Mouse (Mus musculus) liver, adult (tissue): Measurements from ENCODE around the gene 6030468B19Rik.

ENCODE experiments used
- GATA4 ChIP-seq: IDR thresholded peaks from 2 replicates; pipeline ENCODE4 v1.6.1; 2014; ENCODE audit warnings: mild to moderate bottlenecking, low read length; ENCODE audit not compliant: insufficient replicate concordance

The 6030468B19Rik gene

GRCm38 (mm10) chr11:117783683-117784309, 13.7 kb upstream of the 6030468B19Rik start:
- TF ChIP-seq GATA4, result no peak

- no peak for TF ChIP-seq GATA4
These were observed 11.2 kb upstream of the 6030468B19Rik start for GRCm38 (mm10) chr11:117786294-117786693.

GRCm38 (mm10) chr11:117790286-117790685, 7.2 kb upstream of the 6030468B19Rik start:
- TF ChIP-seq GATA4, result no peak

- TF ChIP-seq GATA4, result no peak
These were observed 6.6 kb upstream of the 6030468B19Rik start for GRCm38 (mm10) chr11:117790703-117791440.

GRCm38 (mm10) chr11:117791441-117791761, 6.1 kb upstream of the 6030468B19Rik start:
- no peak for TF ChIP-seq GATA4

- no peak for TF ChIP-seq GATA4
These were observed 5.1 kb upstream of the 6030468B19Rik start for GRCm38 (mm10) chr11:117792281-117792888.

GRCm38 (mm10) chr11:117794035-117794551, 3.4 kb upstream of the 6030468B19Rik start:
- TF ChIP-seq GATA4, result no peak

GRCm38 (mm10) chr11:117796954-117797353, 506 bp upstream of the 6030468B19Rik start:
- no peak for TF ChIP-seq GATA4

GRCm38 (mm10) chr11:117798160-117798541, 691 bp downstream of the 6030468B19Rik start:
- TF ChIP-seq GATA4, result no peak

GRCm38 (mm10) chr11:117799174-117799573, 1.7 kb downstream of the 6030468B19Rik start:
- no peak for TF ChIP-seq GATA4

- TF ChIP-seq GATA4, result no peak
These were observed 2.6 kb downstream of the 6030468B19Rik start for GRCm38 (mm10) chr11:117800038-117800437.

- TF ChIP-seq GATA4, result no peak
These were observed 4.2 kb downstream of the 6030468B19Rik start for GRCm38 (mm10) chr11:117801650-117802049.

- no peak for TF ChIP-seq GATA4
These were observed 5.8 kb downstream of the 6030468B19Rik start for GRCm38 (mm10) chr11:117803166-117803688.

GRCm38 (mm10) chr11:117806781-117807180, 9.3 kb downstream of the 6030468B19Rik start:
- TF ChIP-seq GATA4, result no peak

- no peak for TF ChIP-seq GATA4
These were observed 12.2 kb downstream of the 6030468B19Rik start, which contains the start of the genes Gm20708 and Syngr2 for GRCm38 (mm10) chr11:117809407-117810311. Gm20708 (plus strand) TSS chr11:117809668. Syngr2 (plus strand) TSS chr11:117809668.
